Mouse (Mus musculus): Measurements from ENCODE around the gene Arhgef18.
A peak's percentile ranks its signal among the peaks of the same experiment; 100 is the strongest.

The Arhgef18 gene

DNA sequence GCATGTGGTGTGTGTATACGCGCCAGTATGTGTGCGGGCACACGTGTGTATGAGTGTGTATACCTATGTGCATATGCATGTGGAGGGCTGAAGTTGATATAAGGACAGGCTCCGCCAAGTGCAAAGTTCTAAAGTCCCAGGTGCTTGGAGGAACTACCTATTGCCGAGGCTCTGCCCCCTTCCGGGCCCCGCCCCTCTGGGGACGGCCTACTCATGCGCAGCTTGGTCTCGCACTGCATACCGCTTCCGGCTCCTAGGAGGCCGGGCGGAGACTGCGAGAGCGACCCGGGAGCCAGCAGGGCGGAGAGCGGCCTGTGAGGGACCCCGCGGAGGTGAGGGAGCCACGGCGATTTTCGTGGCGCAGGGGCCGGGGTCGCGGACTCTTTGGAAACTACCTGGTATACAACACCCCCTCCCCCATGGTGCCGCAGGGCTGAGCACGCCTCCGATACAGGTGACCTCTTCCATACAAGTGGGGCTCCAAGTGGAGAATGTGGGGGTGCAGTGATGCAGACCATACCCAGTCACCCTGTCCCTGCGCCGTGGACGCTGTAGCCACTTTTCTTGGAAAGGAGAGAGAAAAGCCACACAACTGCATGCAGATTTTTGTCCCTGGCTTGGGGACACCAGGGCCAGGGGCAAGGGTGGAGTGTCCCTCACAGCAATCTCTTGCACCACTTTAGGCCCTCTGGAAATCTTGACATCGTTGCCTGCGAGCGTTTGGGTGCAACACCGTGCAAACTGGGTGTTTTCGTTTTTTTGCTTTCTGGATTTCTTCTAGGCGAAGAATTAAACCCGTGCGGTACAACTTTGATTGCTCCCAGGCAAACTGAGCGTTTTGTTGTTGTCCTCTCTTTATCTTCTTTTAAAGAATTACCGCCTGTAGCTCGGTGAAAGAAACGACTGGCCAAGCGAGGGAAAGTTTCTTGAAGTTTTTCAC, at the start of gene Arhgef18:
Gene Arhgef18, plus strand, starts transcription at position 236 of the 940 bp plus-strand sequence.
- peak; percentile 81 to 87 for DNase-seq (ENCODE audit: low spot score in 2 of 2)

DNA sequence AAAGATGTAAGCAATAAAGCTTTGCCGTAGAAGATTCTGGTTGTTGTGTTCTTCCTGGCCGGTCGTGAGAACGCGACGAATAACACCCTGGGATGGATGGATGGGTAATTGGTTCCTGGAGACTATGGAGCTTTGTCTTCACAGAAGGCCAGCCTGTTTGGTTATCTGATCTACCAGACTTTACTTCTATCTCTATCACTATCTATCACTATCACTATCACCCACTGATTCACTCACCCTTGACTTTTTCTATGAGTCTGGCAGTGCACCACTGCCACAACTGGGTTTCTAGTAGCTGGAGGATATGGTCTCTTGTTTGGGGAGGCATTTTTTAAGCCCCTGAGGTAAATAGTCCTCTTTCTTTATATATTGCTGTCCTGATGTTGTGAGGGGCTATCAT, 47.5 kb upstream of the Arhgef18 start:
- no peak for DNase-seq (ENCODE audit: low spot score in 2 of 2)

- no peak for DNase-seq (ENCODE audit: low spot score in 2 of 2)
Observed at GRCm38 (mm10) chr8:3346691-3347413, 46.0 kb upstream of the Arhgef18 start.

DNA sequence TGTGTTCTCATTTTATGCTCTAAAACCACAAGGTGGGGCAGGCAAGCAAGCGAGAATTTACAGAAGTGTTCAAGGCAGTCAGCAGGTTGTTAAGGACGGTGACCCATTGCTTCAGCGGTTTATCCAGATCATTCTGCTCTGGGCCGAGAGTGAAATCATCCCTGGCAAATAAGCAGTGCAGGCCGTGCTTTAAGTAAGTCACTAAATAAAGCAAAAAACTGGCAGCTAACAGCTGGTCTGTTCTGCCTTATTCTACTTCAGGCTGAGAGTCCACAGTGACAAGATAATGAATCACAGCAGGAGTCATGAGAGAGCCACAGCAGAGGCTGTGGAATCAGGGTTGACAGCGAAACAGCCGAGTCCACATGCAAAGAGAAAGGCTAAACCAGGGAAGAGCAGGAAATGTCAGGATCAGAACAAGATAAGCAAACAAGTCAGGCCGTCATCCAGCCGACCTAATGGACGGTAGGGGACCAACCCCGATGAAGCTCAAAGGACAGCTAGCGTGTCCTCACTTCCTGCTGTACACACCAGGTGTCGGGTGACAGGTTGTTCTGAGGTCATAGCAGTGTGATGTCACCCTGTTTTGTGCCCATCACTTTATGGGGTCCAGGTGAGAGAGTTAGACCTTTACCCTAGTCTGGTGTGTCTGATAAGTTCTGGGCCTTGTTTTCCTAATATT, 44.5 kb upstream of the Arhgef18 start:
- DNase-seq (ENCODE audit: low spot score in 2 of 2) = peak in 1 of 2 experiments; percentile 11

GRCm38 (mm10) chr8:3350747-3351146, 42.1 kb upstream of the Arhgef18 start:
- DNase-seq (ENCODE audit: low spot score in 2 of 2) = no peak

- DNase-seq (ENCODE audit: low spot score in 2 of 2) = no peak
Observed at GRCm38 (mm10) chr8:3352715-3353114, 40.1 kb upstream of the Arhgef18 start.

GRCm38 (mm10) chr8:3353189-3353810, 39.5 kb upstream of the Arhgef18 start, which contains the start of gene A430078G23Rik:
TSS of gene A430078G23Rik (plus strand) at chr8:3353415.
- DNase-seq (ENCODE audit: low spot score in 2 of 2) = no peak

GRCm38 (mm10) chr8:3353811-3354442, 38.9 kb upstream of the Arhgef18 start:
- no peak for DNase-seq (ENCODE audit: low spot score in 2 of 2)

- DNase-seq (ENCODE audit: low spot score in 2 of 2) = no peak
Observed at GRCm38 (mm10) chr8:3354443-3354812, 38.4 kb upstream of the Arhgef18 start.

DNA sequence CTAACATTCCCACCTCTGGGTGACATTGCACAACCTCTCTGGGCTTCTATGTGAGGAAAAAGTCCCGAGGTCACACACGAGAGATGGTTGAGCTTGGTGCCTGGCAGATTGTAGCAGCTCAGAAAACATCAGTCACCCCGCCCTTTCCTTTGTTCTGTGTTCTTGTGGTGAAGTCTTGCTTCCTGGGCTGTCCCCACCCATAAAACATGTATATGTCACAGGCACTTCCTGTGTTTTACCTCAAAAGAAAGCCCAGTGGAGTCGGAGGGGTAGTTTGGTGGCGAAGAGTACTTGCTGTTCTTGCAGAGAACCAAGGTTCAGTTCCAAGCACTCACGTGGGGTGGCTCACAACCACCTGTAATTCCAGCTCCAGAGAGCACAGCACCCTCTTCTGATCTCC, 37.2 kb upstream of the Arhgef18 start:
- no peak for DNase-seq (ENCODE audit: low spot score in 2 of 2)

GRCm38 (mm10) chr8:3358060-3358459, 34.7 kb upstream of the Arhgef18 start:
- DNase-seq (ENCODE audit: low spot score in 2 of 2) = peak; percentile 78 to 82

- DNase-seq (ENCODE audit: low spot score in 2 of 2) = no peak
Observed at GRCm38 (mm10) chr8:3367086-3367485, 25.7 kb upstream of the Arhgef18 start.

- DNase-seq (ENCODE audit: low spot score in 2 of 2) = no peak
Observed at GRCm38 (mm10) chr8:3368091-3368490, 24.7 kb upstream of the Arhgef18 start.

GRCm38 (mm10) chr8:3375748-3376147, 17.1 kb upstream of the Arhgef18 start:
- no peak for DNase-seq (ENCODE audit: low spot score in 2 of 2)

- DNase-seq (ENCODE audit: low spot score in 2 of 2) = no peak
Observed at GRCm38 (mm10) chr8:3376641-3377274, 16.0 kb upstream of the Arhgef18 start.

- DNase-seq (ENCODE audit: low spot score in 2 of 2) = peak; percentile 52 to 64
Observed at GRCm38 (mm10) chr8:3387286-3387685, 5.5 kb upstream of the Arhgef18 start.

- DNase-seq (ENCODE audit: low spot score in 2 of 2) = no peak
Observed at GRCm38 (mm10) chr8:3388591-3389338, 4.0 kb upstream of the Arhgef18 start.

DNA sequence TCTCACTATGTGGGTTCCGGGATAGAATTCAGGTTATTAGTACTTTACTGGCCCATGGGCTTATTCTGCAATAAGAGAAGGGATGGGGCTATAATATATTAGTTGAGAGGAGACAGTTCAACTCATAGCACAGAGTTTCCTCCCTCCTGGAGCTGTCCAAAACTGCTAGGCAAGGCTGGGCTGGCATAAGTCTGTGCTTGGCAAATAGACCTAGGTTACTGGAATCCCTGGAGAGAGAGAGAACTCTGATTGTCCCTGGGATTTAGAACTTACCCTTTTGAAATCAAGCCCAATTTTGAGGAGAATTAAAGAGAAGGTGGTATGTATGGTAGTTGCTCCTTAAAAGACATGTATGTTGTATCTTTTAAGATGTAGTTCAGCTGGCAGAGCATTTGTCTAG, 3.3 kb upstream of the Arhgef18 start:
- no peak for DNase-seq (ENCODE audit: low spot score in 2 of 2)

GRCm38 (mm10) chr8:3392293-3392692, 513 bp upstream of the Arhgef18 start:
- DNase-seq (ENCODE audit: low spot score in 2 of 2) = no peak

DNA sequence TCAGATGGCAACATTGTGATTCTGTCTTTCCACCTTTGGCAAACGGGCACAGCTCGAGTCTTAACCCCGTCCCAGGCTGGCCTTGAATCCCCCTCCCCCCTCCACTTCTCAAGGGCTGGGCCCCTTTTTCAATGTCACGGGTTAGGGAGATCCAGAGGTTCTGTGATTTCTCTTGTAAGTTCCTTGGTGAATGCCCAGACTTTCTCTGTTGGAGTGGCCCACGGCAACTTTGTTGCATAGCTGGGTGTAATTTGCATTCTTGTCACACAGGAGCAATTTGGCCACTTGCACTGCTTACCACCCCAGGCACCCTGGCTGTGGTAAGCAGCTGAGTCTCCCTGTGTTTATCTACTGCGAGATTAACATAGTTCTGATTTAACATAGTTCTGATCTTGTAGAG, 1.8 kb downstream of the Arhgef18 start:
- DNase-seq (ENCODE audit: low spot score in 2 of 2) = no peak

All from frontal cortex, postnatal 36 days (tissue).